Comparison of ENCODE assay signal across 16 mouse cellular contexts in genomic region chr17:85609094-85609425, GRCm38 (mm10). TPM values are rescaled to one million over a fixed set of nuclear protein-coding genes. Genes with fewer than 3 reads are reported as not detected.
DNase-seq lines count a peak whose midpoint lies in the region; ATAC-seq and TF ChIP-seq lines count a peak whose summit lies in the region.
"Had no signal": no experiment of that assay in that cellular context is flagged by ENCODE, and none has a peak within 500 bp of the region (broad histone marks: within the 10 kb centered on the region; RNA-seq: fewer than 3 reads in every experiment).

No protein-coding gene starts in this region.

- H3K27me3 ChIP-seq in hindbrain, postnatal 0 days (ENCODE audit: insufficient read depth, low read length), result peaks cover 86% of the 10 kb centered on the region
- H3K27me3 ChIP-seq in hindbrain, embryonic 12.5 days, result peaks cover 91% of the 10 kb centered on the region
- peaks cover 78% of the 10 kb centered on the region for H3K27me3 ChIP-seq in embryonic facial prominence, embryonic 11.5 days (ENCODE audit: control insufficient read depth, insufficient read depth, low read length)
- peaks cover 78% of the 10 kb centered on the region for H3K27me3 ChIP-seq in forebrain, embryonic 11.5 days (ENCODE audit: control insufficient read depth, insufficient read depth, low read length)
- H3K27me3 ChIP-seq in midbrain, embryonic 11.5 days (ENCODE audit: control insufficient read depth, insufficient read depth, low read length), result peaks cover 89% of the 10 kb centered on the region

- H3K27ac ChIP-seq in hindbrain, postnatal 0 days, result no peak overlapping the region
- H3K27ac ChIP-seq in hindbrain, embryonic 12.5 days, result no peak overlapping the region
- peak overlapping the region; percentile 47 for H3K27ac ChIP-seq in embryonic facial prominence, embryonic 11.5 days (replicated peaks; ENCODE audit: low read depth, low read length)
- H3K27ac ChIP-seq in forebrain, embryonic 11.5 days (ENCODE audit: low read depth, low read length), result peak overlapping the region; percentile 50
- H3K27ac ChIP-seq in midbrain, embryonic 11.5 days (ENCODE audit: low read depth, low read length), result no peak overlapping the region
- H3K27ac ChIP-seq: left cerebral cortex, adult 2 months; liver, embryonic 12.5 days; macrophage had no signal

- no peak overlapping the region for H3K9ac ChIP-seq in hindbrain, postnatal 0 days (replicated peaks; ENCODE audit: low read length)
- no peak overlapping the region for H3K9ac ChIP-seq in hindbrain, embryonic 12.5 days
- H3K9ac ChIP-seq in embryonic facial prominence, embryonic 11.5 days (replicated peaks; ENCODE audit: low read length), result peak overlapping the region; percentile 54
- peak overlapping the region; percentile 48 for H3K9ac ChIP-seq in forebrain, embryonic 11.5 days (ENCODE audit: low read length)
- H3K9ac ChIP-seq in midbrain, embryonic 11.5 days (ENCODE audit: low read length), result no peak overlapping the region; the same call in 1 of the 2 replicates
- H3K9ac ChIP-seq: liver, embryonic 12.5 days had no signal

- H3K4me3 ChIP-seq in hindbrain, postnatal 0 days (ENCODE audit: low read length), result peak overlapping the region; percentile 4; the same call in 1 of the 2 replicates
- no peak overlapping the region for H3K4me3 ChIP-seq in hindbrain, embryonic 12.5 days
- H3K4me3 ChIP-seq in embryonic facial prominence, embryonic 11.5 days (ENCODE audit: low read depth, low read length), result peak overlapping the region; percentile 15
- peak overlapping the region; percentile 21 for H3K4me3 ChIP-seq in forebrain, embryonic 11.5 days (ENCODE audit: low read depth, low read length)
- H3K4me3 ChIP-seq in midbrain, embryonic 11.5 days (ENCODE audit: low read depth, low read length), result no peak overlapping the region
- H3K4me3 ChIP-seq: left cerebral cortex, adult 2 months; liver, embryonic 12.5 days had no signal

- WGBS in hindbrain, postnatal 0 days, result 3% methylated on average over 13 of the region's 13 CpGs
- WGBS in hindbrain, embryonic 12.5 days, result under 1% methylated on average over 13 of the region's 13 CpGs
- WGBS in embryonic facial prominence, embryonic 11.5 days, result under 1% methylated on average over 13 of the region's 13 CpGs
- 2% methylated on average over 13 of the region's 13 CpGs for WGBS in forebrain, embryonic 11.5 days
- under 1% methylated on average over 13 of the region's 13 CpGs for WGBS in midbrain, embryonic 11.5 days

- no peak for TF ChIP-seq CTCF in hindbrain, postnatal 0 days (IDR thresholded peaks at IDR 0.05; ENCODE audit: low read depth)

- no peaks in the 10 kb centered on the region for H3K36me3 ChIP-seq in hindbrain, postnatal 0 days (ENCODE audit: insufficient read depth, low read length)
- no peaks in the 10 kb centered on the region for H3K36me3 ChIP-seq in hindbrain, embryonic 12.5 days
- no peaks in the 10 kb centered on the region for H3K36me3 ChIP-seq in embryonic facial prominence, embryonic 11.5 days (replicated peaks; ENCODE audit: control insufficient read depth, insufficient read depth, low read depth, low read length)
- no peaks in the 10 kb centered on the region for H3K36me3 ChIP-seq in forebrain, embryonic 11.5 days (ENCODE audit: control insufficient read depth, insufficient read depth, low read length)
- H3K36me3 ChIP-seq in midbrain, embryonic 11.5 days (ENCODE audit: control insufficient read depth, insufficient read depth, low read length), result no peaks in the 10 kb centered on the region
- H3K36me3 ChIP-seq: liver, embryonic 12.5 days had no signal

- no peak for DNase-seq in hindbrain, postnatal 0 days (ENCODE audit: low spot score)
- DNase-seq in embryonic facial prominence, embryonic 11.5 days (ENCODE audit: low spot score), result no peak
- DNase-seq in forebrain, embryonic 11.5 days (ENCODE audit: low spot score), result no peak
- DNase-seq in midbrain, embryonic 11.5 days (ENCODE audit: low spot score, missing footprints), result no peak
- DNase-seq in layer of hippocampus, adult 9-10 months (ENCODE audit: low spot score), result no peak
- no peak for DNase-seq in adrenal gland, adult 8-10 months
- DNase-seq in lung, postnatal 25 days (ENCODE audit: low spot score), result no peak
- DNase-seq: cerebellum, adult 8-10 months; heart, postnatal 14 days; kidney, postnatal 14 days; thymus, adult 2 months had no signal

- H3K9me3 ChIP-seq in hindbrain, postnatal 0 days (ENCODE audit: low read length), result no peaks in the 10 kb centered on the region
- H3K9me3 ChIP-seq in hindbrain, embryonic 12.5 days (replicated peaks), result no peaks in the 10 kb centered on the region
- no peaks in the 10 kb centered on the region for H3K9me3 ChIP-seq in embryonic facial prominence, embryonic 11.5 days (replicated peaks; ENCODE audit: control insufficient read depth, low read length)
- H3K9me3 ChIP-seq in forebrain, embryonic 11.5 days (ENCODE audit: control insufficient read depth, low read length), result no peaks in the 10 kb centered on the region
- H3K9me3 ChIP-seq in midbrain, embryonic 11.5 days (ENCODE audit: control insufficient read depth, low read length), result no peaks in the 10 kb centered on the region
- H3K9me3 ChIP-seq: liver, embryonic 12.5 days had no signal

- H3K4me2 ChIP-seq in hindbrain, postnatal 0 days (ENCODE audit: low read depth, low read length), result no peak overlapping the region
- H3K4me2 ChIP-seq in hindbrain, embryonic 12.5 days (replicated peaks), result no peak overlapping the region
- peak overlapping the region; percentile 27 for H3K4me2 ChIP-seq in embryonic facial prominence, embryonic 11.5 days (ENCODE audit: low read depth, low read length)
- H3K4me2 ChIP-seq in forebrain, embryonic 11.5 days (ENCODE audit: low read depth, low read length, severe bottlenecking), result peak overlapping the region; percentile 48
- H3K4me2 ChIP-seq in midbrain, embryonic 11.5 days, result peak overlapping the region; percentile 30
- H3K4me2 ChIP-seq: liver, embryonic 12.5 days had no signal

- ATAC-seq in hindbrain, postnatal 0 days, result no peak
- ATAC-seq in hindbrain, embryonic 12.5 days (ENCODE audit: low FRiP score), result no peak
- no peak for ATAC-seq in embryonic facial prominence, embryonic 11.5 days (replicated peaks; ENCODE audit: insufficient number of reproducible peaks, low FRiP score, low TSS enrichment, low read depth)
- no peak for ATAC-seq in forebrain, embryonic 11.5 days (replicated peaks; ENCODE audit: low FRiP score)
- ATAC-seq in midbrain, embryonic 11.5 days (ENCODE audit: low FRiP score), result no peak
- ATAC-seq: liver, embryonic 12.5 days had no signal

- H3K4me1 ChIP-seq in hindbrain, postnatal 0 days (ENCODE audit: insufficient read depth, low read length), result no peaks in the 10 kb centered on the region
- H3K4me1 ChIP-seq in hindbrain, embryonic 12.5 days, result peaks cover 5% of the 10 kb centered on the region; the same call in 1 of the 2 replicates
- peaks cover 7% of the 10 kb centered on the region for H3K4me1 ChIP-seq in embryonic facial prominence, embryonic 11.5 days (ENCODE audit: control insufficient read depth, insufficient read depth, low read length)
- H3K4me1 ChIP-seq in forebrain, embryonic 11.5 days (replicated peaks; ENCODE audit: control insufficient read depth, insufficient read depth, low read length), result peaks cover 16% of the 10 kb centered on the region
- H3K4me1 ChIP-seq in midbrain, embryonic 11.5 days (ENCODE audit: control insufficient read depth, insufficient read depth, low read length), result peaks cover 7% of the 10 kb centered on the region
- H3K4me1 ChIP-seq: liver, embryonic 12.5 days had no signal

RNA-seq across cellular contexts. Expression of gene Six3, which starts 4.3 kb away (rescaled TPM):
- total RNA-seq in hindbrain, postnatal 0 days (2014; rRNA removed), result 0.63 and 0.86 TPM in 2 replicates
- 1.1 TPM in 1 of 2 replicates, not detected in the other for polyA plus RNA-seq in hindbrain, postnatal 0 days (2015; fragmentation: Nextera tagmentation; extraction: Ambion mirVana)
- 0.45 and 0.68 TPM in 2 replicates for polyA plus RNA-seq in hindbrain, embryonic 12.5 days (2016; fragmentation: Nextera tagmentation; extraction: Ambion mirVana)
- 9.5 and 10.5 TPM in 2 replicates for polyA plus RNA-seq in embryonic facial prominence, embryonic 11.5 days (2014; fragmentation: Nextera tagmentation; extraction: Ambion mirVana)
- 17.1 and 17.5 TPM in 2 replicates for polyA plus RNA-seq in forebrain, embryonic 11.5 days (2014; fragmentation: Nextera tagmentation; extraction: Ambion mirVana)
- 6.7 and 10.7 TPM in 2 replicates for polyA plus RNA-seq in midbrain, embryonic 11.5 days (2014; fragmentation: Nextera tagmentation; extraction: Ambion mirVana)
- not detected for total RNA-seq in adrenal gland, adult 8-10 months (2022)
- total RNA-seq: gastrocnemius, adult 18-20 months; heart, postnatal 14 days had no signal
- polyA plus RNA-seq: liver, embryonic 12.5 days; macrophage had no signal

Comparison
In these comparisons a context has a peak if more than half of its experiments do, and no peak if none do; other contexts are left out.
1. H3K4me3 ChIP-seq: peak in hindbrain, postnatal 0 days (single experiment), embryonic facial prominence, embryonic 11.5 days (single experiment) and forebrain, embryonic 11.5 days (single experiment); none in hindbrain, embryonic 12.5 days (single experiment) and midbrain, embryonic 11.5 days (single experiment).
2. H3K27ac ChIP-seq: peak in embryonic facial prominence, embryonic 11.5 days (single experiment) and forebrain, embryonic 11.5 days (single experiment); none in hindbrain, postnatal 0 days (single experiment), hindbrain, embryonic 12.5 days (single experiment) and midbrain, embryonic 11.5 days (single experiment).
3. H3K4me2 ChIP-seq: peak in embryonic facial prominence, embryonic 11.5 days (single experiment), forebrain, embryonic 11.5 days (single experiment) and midbrain, embryonic 11.5 days (single experiment); none in hindbrain, postnatal 0 days (single experiment) and hindbrain, embryonic 12.5 days (single experiment).
4. H3K9ac ChIP-seq: peak in embryonic facial prominence, embryonic 11.5 days (single experiment) and forebrain, embryonic 11.5 days (single experiment); none in hindbrain, postnatal 0 days (single experiment), hindbrain, embryonic 12.5 days (single experiment) and midbrain, embryonic 11.5 days (single experiment).